ENCODE assay signal across 12 mouse cellular contexts in the genomic region with DNA sequence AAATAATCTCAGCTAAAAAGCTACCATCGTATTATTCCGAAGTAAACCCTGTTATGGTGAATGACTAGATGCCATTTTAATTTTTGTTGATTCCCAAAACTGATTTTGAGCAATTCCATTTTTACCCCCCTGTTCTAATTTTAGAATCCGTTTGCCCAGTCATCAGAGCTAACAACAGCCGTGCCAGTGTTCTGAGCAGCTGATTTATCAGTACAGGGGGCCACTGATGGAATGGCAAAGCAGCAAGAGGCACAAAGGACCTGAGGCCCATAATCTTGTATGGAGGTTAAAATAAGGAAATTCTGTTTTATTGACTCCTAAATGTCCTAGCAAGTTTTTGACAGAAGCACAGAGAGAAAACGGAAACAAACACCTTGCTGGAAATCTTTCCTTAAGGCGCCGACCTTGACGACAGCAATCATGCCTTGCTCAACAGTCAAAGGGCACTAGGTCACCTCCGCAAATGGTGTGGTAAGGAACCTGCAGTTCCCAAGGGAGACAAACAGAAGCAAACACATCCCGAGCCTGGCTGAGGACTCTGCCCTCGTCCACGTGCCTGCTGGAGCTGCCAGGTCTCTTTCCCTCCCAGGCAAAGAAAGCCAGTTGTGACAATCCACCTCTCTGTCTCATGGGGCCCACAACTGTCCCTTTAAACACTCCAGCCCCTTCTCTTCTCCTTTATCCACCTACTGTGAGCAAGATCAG. TPM values are rescaled to one million over a fixed set of nuclear protein-coding genes. Genes with fewer than 3 reads are reported as not detected.
DNase-seq lines count a peak whose midpoint lies in the region.
"Had no signal": no experiment of that assay in that cellular context is flagged by ENCODE, and none has a peak within 500 bp of the region (broad histone marks: within the 10 kb centered on the region; RNA-seq: fewer than 3 reads in every experiment).

No protein-coding gene starts in this region.

- intact Hi-C loops in left cerebral cortex, postnatal 36 days (cut with DNase I) = no loop called here

- peak; percentile 21 for DNase-seq in gastrocnemius, adult 18-20 months (ENCODE audit: low spot score)
- DNase-seq in gastrocnemius, postnatal 4 days (ENCODE audit: low spot score in 2 of 2) = no peak
- DNase-seq in heart, adult 9 months (ENCODE audit: low spot score in 2 of 2) = peak; percentile 39 to 72
- DNase-seq in heart, postnatal 4 days = peak; percentile 62
- DNase-seq in skeletal muscle tissue, adult 2 months (ENCODE audit: low read depth, low spot score) = peak; percentile 25
- DNase-seq in spleen, postnatal 36 days (ENCODE audit: low spot score in 2 of 2) = no peak
- DNase-seq in left cerebral cortex, postnatal 36 days (ENCODE audit: low spot score in 2 of 2) = no peak
- no peak for DNase-seq in neural tube, embryonic 10.5 days (ENCODE audit: extremely low spot score, low spot score)
- DNase-seq: cerebellum, adult 2 months; gastrocnemius, postnatal 36 days; lung, adult 2 months had no signal

RNA-seq across cellular contexts. Expression of gene Tmem252, which starts 9.4 kb away (rescaled TPM):
- total RNA-seq in gastrocnemius, adult 18-20 months (2021) = under 1 TPM; 0.14 TPM
- total RNA-seq in gastrocnemius, postnatal 4 days (2021) = under 1 TPM; 0.10 to 0.21 TPM
- under 1 TPM; 0.14 to 0.20 TPM for total RNA-seq in heart, postnatal 4 days (2021)
- under 1 TPM; 0.23 to 0.42 TPM for total RNA-seq in left cerebral cortex, postnatal 36 days (2021)
- total RNA-seq: megakaryocyte-erythroid progenitor cell, adult 5-6 weeks had no signal

Comparison
In these comparisons a context has a peak if more than half of its experiments do, and no peak if none do; other contexts are left out.
1. DNase-seq: peak in gastrocnemius, adult 18-20 months (single experiment), heart, adult 9 months (2 of 2), heart, postnatal 4 days (single experiment) and skeletal muscle tissue, adult 2 months (single experiment); none in gastrocnemius, postnatal 4 days (0 of 2), spleen, postnatal 36 days (0 of 2), left cerebral cortex, postnatal 36 days (0 of 2) and neural tube, embryonic 10.5 days (single experiment).